Mouse (Mus musculus): ENCODE results near the gene Hic1. TPM values are rescaled to one million over a fixed set of nuclear protein-coding genes. Genes with fewer than 3 reads are reported as not detected.

Hic1 gene
- polyA plus RNA-seq, 1 experiment, result 20.7 TPM

- Histone ChIP-seq H3K4me3 (ENCODE audit: insufficient read depth, low read length) (no peak overlapping the region), H3K27ac (ENCODE audit: insufficient read depth, low read length) (no peak overlapping the region), H3K4me1 (ENCODE audit: control insufficient read depth, insufficient read depth, low read length) (no peaks in the 10 kb centered on the region)
- TF ChIP-seq CTCF (IDR thresholded peaks at IDR 0.05; ENCODE audit: borderline replicate concordance, insufficient read depth, low read length), result no peak
- no peak for TF ChIP-seq POLR2A (IDR thresholded peaks at IDR 0.05; ENCODE audit: low read depth, low read length)
These were observed 38.0 kb downstream of the Hic1 start for GRCm38 (mm10) chr11:75131300-75131699.

- H3K27ac ChIP-seq (ENCODE audit: insufficient read depth, low read length), result no peak overlapping the region
- no peak overlapping the region for H3K4me3 ChIP-seq (ENCODE audit: insufficient read depth, low read length)
- TF ChIP-seq POLR2A (IDR thresholded peaks at IDR 0.05; ENCODE audit: low read depth, low read length) (no peak), CTCF (IDR thresholded peaks at IDR 0.05; ENCODE audit: borderline replicate concordance, insufficient read depth, low read length) (no peak)
- H3K4me1 ChIP-seq (ENCODE audit: control insufficient read depth, insufficient read depth, low read length), result no peaks in the 10 kb centered on the region; the same call in 1 of the 2 replicates
These were observed 39.8 kb downstream of the Hic1 start for GRCm38 (mm10) chr11:75129481-75129880.

- Histone ChIP-seq H3K4me1 (ENCODE audit: control insufficient read depth, insufficient read depth, low read length) (no peaks in the 10 kb centered on the region; the same call in 1 of the 2 replicates), H3K27ac (ENCODE audit: insufficient read depth, low read length) (no peak overlapping the region), H3K4me3 (ENCODE audit: insufficient read depth, low read length) (no peak overlapping the region)
- no peak for TF ChIP-seq POLR2A (IDR thresholded peaks at IDR 0.05; ENCODE audit: low read depth, low read length)
- no peak for TF ChIP-seq CTCF (IDR thresholded peaks at IDR 0.05; ENCODE audit: borderline replicate concordance, insufficient read depth, low read length)
These were observed 42.9 kb downstream of the Hic1 start for GRCm38 (mm10) chr11:75126384-75126783.

- Histone ChIP-seq H3K27ac (ENCODE audit: insufficient read depth, low read length) (no peak overlapping the region), H3K4me3 (ENCODE audit: insufficient read depth, low read length) (no peak overlapping the region), H3K4me1 (ENCODE audit: control insufficient read depth, insufficient read depth, low read length) (no peaks in the 10 kb centered on the region; the same call in 1 of the 2 replicates)
- TF ChIP-seq CTCF (IDR thresholded peaks at IDR 0.05; ENCODE audit: borderline replicate concordance, insufficient read depth, low read length) (no peak), POLR2A (IDR thresholded peaks at IDR 0.05; ENCODE audit: low read depth, low read length) (no peak)
These were observed 44.9 kb downstream of the Hic1 start for GRCm38 (mm10) chr11:75124406-75124805.

GRCm38 (mm10) chr11:75121348-75121747 is 48.0 kb downstream of the Hic1 start:
- Histone ChIP-seq H3K4me3 (ENCODE audit: insufficient read depth, low read length) (no peak overlapping the region), H3K4me1 (ENCODE audit: control insufficient read depth, insufficient read depth, low read length) (peaks cover 3% of the 10 kb centered on the region), H3K27ac (ENCODE audit: insufficient read depth, low read length) (no peak overlapping the region)
- TF ChIP-seq CTCF (IDR thresholded peaks at IDR 0.05; ENCODE audit: borderline replicate concordance, insufficient read depth, low read length) (no peak), POLR2A (IDR thresholded peaks at IDR 0.05; ENCODE audit: low read depth, low read length) (no peak)

GRCm38 (mm10) chr11:75119841-75120240 is 49.5 kb downstream of the Hic1 start:
- Histone ChIP-seq H3K27ac (ENCODE audit: insufficient read depth, low read length) (no peak overlapping the region), H3K4me1 (ENCODE audit: control insufficient read depth, insufficient read depth, low read length) (peaks cover 3% of the 10 kb centered on the region), H3K4me3 (ENCODE audit: insufficient read depth, low read length) (no peak overlapping the region)
- TF ChIP-seq POLR2A (IDR thresholded peaks at IDR 0.05; ENCODE audit: low read depth, low read length) (no peak), CTCF (IDR thresholded peaks at IDR 0.05; ENCODE audit: borderline replicate concordance, insufficient read depth, low read length) (no peak)

- H3K27ac ChIP-seq (ENCODE audit: insufficient read depth, low read length), result no peak overlapping the region
- peaks cover 3% of the 10 kb centered on the region for H3K4me1 ChIP-seq (ENCODE audit: control insufficient read depth, insufficient read depth, low read length)
- no peak for TF ChIP-seq CTCF (IDR thresholded peaks at IDR 0.05; ENCODE audit: borderline replicate concordance, insufficient read depth, low read length)
- TF ChIP-seq POLR2A (IDR thresholded peaks at IDR 0.05; ENCODE audit: low read depth, low read length), result no peak
- no peak overlapping the region for H3K4me3 ChIP-seq (ENCODE audit: insufficient read depth, low read length)
These were observed 50.0 kb downstream of the Hic1 start for GRCm38 (mm10) chr11:75119298-75119697.

GRCm38 (mm10) chr11:75118141-75118540 is 51.2 kb downstream of the Hic1 start:
- Histone ChIP-seq H3K4me1 (ENCODE audit: control insufficient read depth, insufficient read depth, low read length) (peaks cover 3% of the 10 kb centered on the region), H3K4me3 (ENCODE audit: insufficient read depth, low read length) (no peak overlapping the region), H3K27ac (ENCODE audit: insufficient read depth, low read length) (no peak overlapping the region)
- no peak for TF ChIP-seq CTCF (IDR thresholded peaks at IDR 0.05; ENCODE audit: borderline replicate concordance, insufficient read depth, low read length)
- TF ChIP-seq POLR2A (IDR thresholded peaks at IDR 0.05; ENCODE audit: low read depth, low read length), result no peak

GRCm38 (mm10) chr11:75116379-75116778 is 52.9 kb downstream of the Hic1 start:
- Histone ChIP-seq H3K27ac (ENCODE audit: insufficient read depth, low read length) (no peak overlapping the region), H3K4me3 (ENCODE audit: insufficient read depth, low read length) (no peak overlapping the region), H3K4me1 (ENCODE audit: control insufficient read depth, insufficient read depth, low read length) (peaks cover 3% of the 10 kb centered on the region)
- no peak for TF ChIP-seq CTCF (IDR thresholded peaks at IDR 0.05; ENCODE audit: borderline replicate concordance, insufficient read depth, low read length)
- TF ChIP-seq POLR2A (IDR thresholded peaks at IDR 0.05; ENCODE audit: low read depth, low read length), result no peak

Other genes with a start within 250 kb of the Hic1 start
- 16.2 and 19.1 TPM in 2 replicates for gene Smg6, start 243.7 kb downstream of the Hic1 start, polyA plus RNA-seq (2011; ENCODE audit: insufficient read length, low read depth, missing spikeins)
- 33.4 and 37.1 TPM in 2 replicates for gene Srr, start 243.6 kb downstream of the Hic1 start, polyA plus RNA-seq (2011; ENCODE audit: insufficient read length, low read depth, missing spikeins)
- gene Ovca2, start 9.3 kb upstream of the Hic1 start, polyA plus RNA-seq (2011; ENCODE audit: insufficient read length, low read depth, missing spikeins), result 20.4 and 28.9 TPM in 2 replicates
- gene Dph1, start 21.7 kb upstream of the Hic1 start, polyA plus RNA-seq (2011; ENCODE audit: insufficient read length, low read depth, missing spikeins), result 15.7 and 18.7 TPM in 2 replicates
- 2.1 and 2.7 TPM in 2 replicates for gene Rtn4rl1, start 24.3 kb upstream of the Hic1 start, polyA plus RNA-seq (2011; ENCODE audit: insufficient read length, low read depth, missing spikeins)
- 98.3 and 104 TPM in 2 replicates for gene Rpa1, start 178.8 kb upstream of the Hic1 start, polyA plus RNA-seq (2011; ENCODE audit: insufficient read length, low read depth, missing spikeins)
- 6.5 and 7.3 TPM in 2 replicates for gene Smyd4, start 178.9 kb upstream of the Hic1 start, polyA plus RNA-seq (2011; ENCODE audit: insufficient read length, low read depth, missing spikeins)